Mouse (Mus musculus): ENCODE results near the gene Slc26a6. TPM values are rescaled to one million over a fixed set of nuclear protein-coding genes. Genes with fewer than 3 reads are reported as not detected.

Gene Slc26a6
- total RNA-seq, 2 experiments from 2014 or later, result 1.4 to 5.7 TPM

DNA sequence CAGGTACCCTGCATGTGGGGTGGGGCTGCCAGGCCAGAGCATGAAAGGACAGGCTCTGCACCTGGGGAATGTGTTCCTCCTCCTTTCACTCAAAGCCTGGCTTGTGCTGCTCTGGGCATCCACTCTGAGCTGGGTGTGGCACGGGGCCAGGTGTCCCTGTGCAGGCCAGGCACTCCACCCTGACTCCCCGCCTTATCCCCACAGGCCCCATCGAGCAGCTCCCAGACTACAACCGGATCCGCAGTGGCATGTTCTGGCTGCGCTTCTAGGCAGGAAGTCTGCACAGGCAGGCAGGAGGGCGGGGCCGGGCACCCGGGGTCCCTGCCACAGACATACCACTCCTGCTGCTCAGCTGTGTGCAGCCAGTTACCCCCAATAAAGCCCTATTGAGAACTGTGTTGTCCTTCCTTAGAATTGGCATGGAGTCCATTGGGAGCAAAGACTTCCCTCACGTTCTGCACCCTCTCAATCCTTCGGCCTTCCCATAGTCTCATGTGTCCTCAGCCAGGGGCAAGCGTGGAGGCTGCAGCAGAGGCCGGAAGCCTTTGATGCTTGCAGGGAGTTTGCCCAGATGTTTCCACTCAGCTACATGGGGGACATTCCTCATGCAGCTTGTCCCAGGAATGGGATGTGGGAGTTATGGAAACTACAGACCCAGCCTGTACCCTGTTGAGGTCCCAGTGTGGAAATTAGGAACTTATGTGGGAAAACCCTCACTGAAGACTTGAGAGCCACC is 96.3 kb downstream of the Slc26a6 start:
- no peak for ATAC-seq (replicated peaks; ENCODE audit: low FRiP score, low TSS enrichment, poor library complexity, severe bottlenecking)

DNA sequence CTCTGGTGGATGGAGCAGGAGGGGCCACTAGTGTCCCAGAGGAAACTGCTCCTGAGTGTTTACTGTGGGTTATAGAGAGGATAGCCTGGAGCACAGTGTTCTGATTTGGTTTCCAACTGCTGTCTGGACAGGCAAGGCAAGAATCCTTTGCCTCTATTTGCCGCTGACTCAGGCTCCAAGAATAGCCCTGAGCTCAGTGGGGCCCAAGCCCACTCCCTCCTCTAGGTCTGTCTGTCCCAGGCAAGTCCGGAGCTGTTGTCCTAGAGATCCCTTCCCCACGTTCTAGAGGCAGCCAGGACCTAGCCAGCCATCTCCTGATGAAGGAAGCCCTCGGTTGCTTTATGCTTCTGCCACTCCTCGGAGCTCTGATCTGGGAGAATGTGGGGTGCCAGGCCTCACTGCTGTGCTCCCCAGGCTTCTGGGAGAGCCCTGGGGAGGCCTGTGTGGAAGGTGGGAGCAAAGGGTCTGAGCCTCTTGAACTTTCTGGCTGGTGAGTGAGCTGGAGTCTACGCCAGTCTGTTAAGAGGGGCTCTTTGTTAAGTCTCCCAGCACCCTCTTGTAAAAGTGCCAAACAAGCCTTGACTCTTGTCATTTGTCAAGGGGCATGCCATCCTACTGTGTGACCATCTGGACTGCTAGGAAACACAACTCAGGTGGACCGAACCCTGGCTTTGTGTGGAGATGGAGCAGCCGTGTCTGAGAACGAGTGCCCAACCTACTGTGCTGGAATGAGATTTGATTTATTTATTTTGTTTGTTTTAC is 97.1 kb downstream of the Slc26a6 start:
- ATAC-seq (replicated peaks; ENCODE audit: low FRiP score, low TSS enrichment, poor library complexity, severe bottlenecking), result no peak

DNA sequence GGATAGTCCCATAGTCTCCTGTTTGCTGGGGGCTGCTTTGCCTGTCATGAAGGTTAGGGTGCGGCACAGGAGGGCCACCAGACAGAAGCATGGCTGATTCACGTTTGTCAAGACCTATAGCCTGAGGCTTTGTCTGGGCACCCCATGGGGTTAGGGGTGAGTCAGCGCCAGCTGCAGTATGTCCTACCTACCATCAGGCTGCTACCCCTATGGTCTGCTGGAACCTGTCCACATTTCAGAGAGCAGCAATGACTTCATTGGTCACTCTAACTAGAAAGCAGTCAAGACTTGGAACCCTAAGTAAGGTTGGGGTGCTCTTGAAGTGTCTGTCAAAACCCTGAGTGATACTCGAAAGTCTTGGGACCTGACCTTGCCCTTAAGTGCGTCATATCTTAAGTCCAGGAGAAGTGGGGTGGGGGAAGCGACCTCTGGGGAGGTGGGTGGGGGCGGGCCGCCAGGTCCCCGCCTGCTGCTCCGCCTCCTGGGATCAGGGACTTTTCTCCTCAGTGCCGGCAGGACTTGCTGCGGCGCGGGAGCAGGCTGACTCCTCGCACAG is 100.1 kb downstream of the Slc26a6 start, which contains the start of gene Col7a1:
Col7a1 (plus strand) TSS at position 506 of the 556 bp plus-strand sequence.
- no peak for ATAC-seq (replicated peaks; ENCODE audit: low FRiP score, low TSS enrichment, poor library complexity, severe bottlenecking)

DNA sequence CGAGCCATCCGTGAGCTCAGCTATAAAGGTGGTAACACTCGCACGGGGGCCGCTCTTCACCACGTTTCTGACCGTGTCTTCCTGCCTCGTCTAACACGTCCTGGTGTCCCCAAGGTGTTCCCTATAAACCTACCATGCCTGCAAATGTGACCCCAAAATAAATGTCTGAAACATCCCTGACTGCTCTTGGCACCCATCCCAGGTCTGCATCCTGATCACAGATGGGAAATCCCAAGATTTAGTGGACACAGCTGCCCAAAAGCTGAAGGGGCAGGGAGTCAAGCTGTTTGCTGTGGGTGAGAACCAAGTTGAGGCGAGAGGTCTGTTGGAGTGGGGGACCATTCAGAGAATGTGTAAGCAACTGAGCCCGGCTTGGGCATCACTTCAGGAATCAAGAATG is 102.2 kb downstream of the Slc26a6 start:
- ATAC-seq (replicated peaks; ENCODE audit: low FRiP score, low TSS enrichment, poor library complexity, severe bottlenecking), result no peak

DNA sequence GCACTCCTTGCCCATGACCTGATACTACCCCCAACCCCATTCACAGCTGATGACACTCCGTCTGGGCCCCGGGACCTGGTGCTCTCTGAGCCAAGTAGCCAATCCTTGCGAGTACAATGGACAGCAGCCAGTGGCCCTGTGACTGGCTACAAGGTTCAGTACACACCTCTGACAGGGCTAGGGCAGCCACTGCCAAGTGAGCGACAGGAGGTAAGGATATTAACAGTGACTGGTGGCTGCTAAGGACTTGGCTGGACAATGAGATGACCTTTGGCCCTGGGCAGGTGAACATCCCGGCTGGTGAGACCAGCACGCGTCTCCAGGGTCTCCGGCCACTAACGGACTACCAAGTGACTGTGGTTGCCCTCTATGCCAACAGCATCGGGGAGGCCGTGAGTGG is 102.8 kb downstream of the Slc26a6 start:
- no peak for ATAC-seq (replicated peaks; ENCODE audit: low FRiP score, low TSS enrichment, poor library complexity, severe bottlenecking)

Other genes with a start within 250 kb of the Slc26a6 start
- gene Arih2, start 203.9 kb upstream of the Slc26a6 start, total RNA-seq (2014; fragmentation: Nextera tagmentation), result 38.8 and 59.3 TPM in 2 replicates
- gene Arih2, start 203.9 kb upstream of the Slc26a6 start, total RNA-seq (2017), result 61.5 and 65.1 TPM in 2 replicates
- 15.2 and 16.4 TPM in 2 replicates for gene Slc25a20, start 191.2 kb upstream of the Slc26a6 start, total RNA-seq (2014; fragmentation: Nextera tagmentation)
- 23.4 and 29.7 TPM in 2 replicates for gene Slc25a20, start 191.2 kb upstream of the Slc26a6 start, total RNA-seq (2017)
- gene Prkar2a, start 164.0 kb upstream of the Slc26a6 start, total RNA-seq (2014; fragmentation: Nextera tagmentation), result 15.7 and 19.3 TPM in 2 replicates
- gene Prkar2a, start 164.0 kb upstream of the Slc26a6 start, total RNA-seq (2017), result 15.8 and 26.9 TPM in 2 replicates
- gene Ip6k2, start 69.5 kb upstream of the Slc26a6 start, total RNA-seq (2014; fragmentation: Nextera tagmentation), result 29.8 and 36.7 TPM in 2 replicates
- 31.3 and 48.7 TPM in 2 replicates for gene Ip6k2, start 69.5 kb upstream of the Slc26a6 start, total RNA-seq (2017)
- gene Nckipsd, start 44.9 kb upstream of the Slc26a6 start, total RNA-seq (2014; fragmentation: Nextera tagmentation), result 8.6 and 12.2 TPM in 2 replicates
- gene Nckipsd, start 44.9 kb upstream of the Slc26a6 start, total RNA-seq (2017), result 1.0 and 2.3 TPM in 2 replicates
- not detected in 2 replicates for gene Celsr3, start 27.0 kb upstream of the Slc26a6 start, total RNA-seq (2014; fragmentation: Nextera tagmentation)
- gene Celsr3, start 27.0 kb upstream of the Slc26a6 start, total RNA-seq (2017), result 0.05 TPM in 1 of 2 replicates, not detected in the other
- 2.7 TPM in 1 of 2 replicates, not detected in the other for gene Tmem89, start 61.3 kb downstream of the Slc26a6 start, total RNA-seq (2014; fragmentation: Nextera tagmentation)
- not detected in 2 replicates for gene Tmem89, start 61.3 kb downstream of the Slc26a6 start, total RNA-seq (2017)
- gene Uqcrc1, start 83.3 kb downstream of the Slc26a6 start, total RNA-seq (2014; fragmentation: Nextera tagmentation), result 281 and 361 TPM in 2 replicates
- gene Uqcrc1, start 83.3 kb downstream of the Slc26a6 start, total RNA-seq (2017), result 283 and 345 TPM in 2 replicates
- 0.45 TPM in 1 of 2 replicates, not detected in the other for gene Col7a1, start 100.3 kb downstream of the Slc26a6 start, total RNA-seq (2014; fragmentation: Nextera tagmentation)
- 0.42 TPM in 1 of 2 replicates, not detected in the other for gene Col7a1, start 100.3 kb downstream of the Slc26a6 start, total RNA-seq (2017)
- gene Ucn2, start 132.7 kb downstream of the Slc26a6 start, total RNA-seq (2014; fragmentation: Nextera tagmentation), result 1.2 TPM in 1 of 2 replicates, not detected in the other
- gene Ucn2, start 132.7 kb downstream of the Slc26a6 start, total RNA-seq (2017), result not detected in 2 replicates
- 6.2 and 22.7 TPM in 2 replicates for gene Pfkfb4, start 138.5 kb downstream of the Slc26a6 start, total RNA-seq (2014; fragmentation: Nextera tagmentation)
- gene Pfkfb4, start 138.5 kb downstream of the Slc26a6 start, total RNA-seq (2017), result 4.8 and 11.5 TPM in 2 replicates
- gene Shisa5, start 185.3 kb downstream of the Slc26a6 start, total RNA-seq (2014; fragmentation: Nextera tagmentation), result 52.0 and 52.8 TPM in 2 replicates
- gene Shisa5, start 185.3 kb downstream of the Slc26a6 start, total RNA-seq (2017), result 37.6 and 74.5 TPM in 2 replicates
- 17.1 and 29.7 TPM in 2 replicates for gene Trex1, start 206.5 kb downstream of the Slc26a6 start, total RNA-seq (2014; fragmentation: Nextera tagmentation)
- 4.7 and 5.1 TPM in 2 replicates for gene Trex1, start 206.5 kb downstream of the Slc26a6 start, total RNA-seq (2017)
- 14.9 and 26.3 TPM in 2 replicates for gene Atrip, start 220.8 kb downstream of the Slc26a6 start, total RNA-seq (2014; fragmentation: Nextera tagmentation)
- gene Atrip, start 220.8 kb downstream of the Slc26a6 start, total RNA-seq (2017), result 9.8 and 19.2 TPM in 2 replicates
- gene Ccdc51, start 229.2 kb downstream of the Slc26a6 start, total RNA-seq (2014; fragmentation: Nextera tagmentation), result 12.2 and 17.1 TPM in 2 replicates
- 14.2 and 16.6 TPM in 2 replicates for gene Ccdc51, start 229.2 kb downstream of the Slc26a6 start, total RNA-seq (2017)
- 418 and 530 TPM in 2 replicates for gene Tma7, start 229.3 kb downstream of the Slc26a6 start, total RNA-seq (2014; fragmentation: Nextera tagmentation)
- gene Tma7, start 229.3 kb downstream of the Slc26a6 start, total RNA-seq (2017), result 113 and 115 TPM in 2 replicates
- 1.3 TPM in 1 of 2 replicates, not detected in the other for gene Plxnb1, start 242.1 kb downstream of the Slc26a6 start, total RNA-seq (2014; fragmentation: Nextera tagmentation)
- not detected in 2 replicates for gene Plxnb1, start 242.1 kb downstream of the Slc26a6 start, total RNA-seq (2017)

Measured in megakaryocyte-erythroid progenitor cell, adult 5-6 weeks (primary cell).